Mouse (Mus musculus) adipocyte (in vitro differentiated cells): ENCODE results near the gene Abcc9.

Source experiments
- DNase-seq: peaks from one replicate; pipeline ENCODE4 v3.0.0-alpha.2; 2016; ENCODE audit warnings: low spot score

Gene Abcc9

DNA sequence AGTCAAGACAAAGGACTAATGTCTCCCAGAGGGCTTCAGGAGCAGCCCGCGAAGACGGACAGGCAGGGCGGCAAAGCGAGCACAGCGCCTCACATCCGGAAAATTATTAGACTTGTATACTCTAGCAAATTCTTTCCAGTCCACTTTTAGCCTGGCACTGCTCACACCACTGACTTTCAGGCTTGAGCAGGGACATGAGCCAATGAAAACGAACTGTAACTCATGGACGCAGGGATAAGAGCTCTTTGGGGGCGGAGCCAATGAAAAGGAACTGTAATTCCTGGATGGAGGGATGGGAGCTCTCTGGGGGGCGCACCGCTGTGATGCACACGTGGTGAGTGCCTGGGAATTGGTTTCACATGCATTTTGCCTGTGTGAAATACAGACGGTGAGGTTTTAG is 157.0 kb downstream of the Abcc9 start:
- peak; percentile 53 for DNase-seq

DNA sequence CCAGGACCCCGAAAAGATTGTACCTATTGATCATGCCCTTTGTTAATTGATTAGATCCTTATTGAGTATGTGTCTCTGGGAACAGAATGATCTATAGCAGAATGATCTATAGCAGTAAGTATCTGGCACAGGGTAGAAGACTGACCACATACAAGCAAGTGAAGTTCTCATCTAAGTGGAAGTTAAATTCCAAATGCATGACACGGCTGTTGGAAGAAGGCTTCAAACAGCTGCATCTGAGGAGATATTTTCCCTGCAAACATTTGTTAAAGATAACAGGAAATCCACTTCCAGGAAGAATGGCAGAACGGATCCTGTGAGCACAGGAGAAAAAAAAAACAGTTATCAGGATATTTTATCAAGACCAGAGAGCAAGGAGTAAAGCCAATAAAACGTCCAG is 158.5 kb downstream of the Abcc9 start:
- no peak for DNase-seq

DNA sequence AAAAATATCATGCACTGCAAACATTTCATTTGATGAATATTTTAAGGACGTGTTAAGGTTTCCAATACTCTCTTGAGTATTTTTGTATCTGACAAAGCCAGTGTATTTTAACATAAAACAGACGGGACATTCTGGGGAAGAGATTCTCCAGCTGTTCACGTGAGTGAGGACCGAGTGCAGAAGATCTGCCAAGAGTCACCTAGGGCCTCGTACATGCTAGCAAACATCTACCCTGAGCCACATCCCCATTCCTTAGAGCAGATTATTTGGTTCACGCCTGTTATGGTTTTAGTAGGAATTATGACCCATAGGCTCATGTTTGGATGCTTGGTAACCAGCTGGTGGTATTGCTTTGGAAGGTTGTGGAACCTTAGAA is 159.3 kb downstream of the Abcc9 start:
- DNase-seq = no peak

DNA sequence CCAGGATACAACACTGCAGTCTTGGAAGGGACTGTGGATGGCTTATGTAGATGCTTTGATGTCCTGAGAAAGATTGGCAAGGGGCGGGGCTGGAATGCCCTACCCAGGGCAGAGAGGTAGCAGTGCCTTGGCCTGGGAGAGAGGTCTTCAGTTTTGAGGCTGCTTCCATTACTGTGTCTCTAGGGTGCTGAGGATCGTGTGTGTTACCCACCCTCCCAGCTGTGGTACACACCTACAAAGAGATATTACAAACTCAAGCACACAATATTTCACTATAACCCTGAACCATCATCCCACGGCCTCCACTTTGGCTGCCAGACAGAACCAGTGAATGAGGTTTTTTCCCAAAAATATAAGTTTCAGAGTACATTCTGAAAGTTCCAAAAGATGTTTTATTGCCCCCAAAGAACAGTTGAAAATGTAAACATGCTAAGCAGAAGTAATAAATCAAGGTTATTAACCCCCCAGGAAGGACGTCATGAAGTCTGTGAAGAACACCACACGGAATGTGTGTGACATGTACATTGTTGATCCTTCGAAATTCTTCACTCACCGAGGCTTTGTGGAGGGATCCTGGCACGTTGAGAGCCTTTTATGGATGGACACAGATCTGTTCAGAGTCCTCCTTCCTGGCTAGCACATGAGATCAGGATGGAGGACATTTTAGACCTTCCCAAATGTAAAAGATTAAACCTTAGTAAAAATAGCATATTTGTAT is 159.9 kb downstream of the Abcc9 start:
- no peak for DNase-seq

DNA sequence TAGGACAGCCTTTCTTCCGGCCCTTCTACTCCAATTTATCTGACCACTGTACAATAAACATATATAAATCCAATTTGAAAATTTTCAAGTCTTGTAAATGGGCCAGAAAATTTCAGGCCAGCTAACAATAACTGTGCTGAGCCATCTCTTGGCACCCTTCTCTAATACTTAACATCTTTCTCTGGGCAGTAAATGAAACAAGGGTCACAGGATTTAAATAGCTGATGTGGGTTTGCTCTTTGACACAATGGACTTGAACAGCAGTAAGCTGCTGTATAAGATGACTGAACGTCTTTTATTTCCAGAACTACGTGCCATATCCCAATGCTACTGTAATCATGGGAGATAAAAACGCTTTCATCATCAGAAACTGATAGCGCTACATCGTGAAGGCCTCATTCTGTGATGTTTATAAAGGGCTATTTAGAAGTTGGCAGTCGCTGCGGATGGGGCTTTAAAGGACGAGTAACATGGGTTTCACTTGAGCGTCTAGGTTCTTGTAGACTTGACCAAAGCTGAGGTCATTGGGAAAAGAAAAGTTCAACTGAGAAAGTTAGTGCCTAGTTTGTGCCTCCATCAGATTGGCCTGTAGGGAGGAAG is 161.5 kb downstream of the Abcc9 start:
- DNase-seq = peak; percentile 58

DNA sequence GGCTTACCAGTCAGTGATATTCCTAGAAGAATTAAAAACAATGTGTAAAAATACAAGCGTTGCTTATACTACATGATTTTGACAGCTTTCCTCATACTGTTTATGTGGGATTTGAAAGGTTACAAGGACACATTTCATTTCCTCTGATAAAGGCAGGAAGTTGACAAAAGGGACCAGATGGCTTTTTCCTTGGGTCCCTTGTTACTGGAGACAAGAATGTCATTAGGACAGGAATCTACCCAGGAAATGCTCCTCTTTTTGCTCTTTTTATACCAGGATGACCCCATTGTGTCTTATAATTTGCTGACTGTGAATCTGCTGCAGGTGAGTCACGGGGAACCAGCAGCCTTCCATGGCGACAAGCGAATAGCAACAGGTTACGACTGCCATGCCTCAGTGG is 162.0 kb downstream of the Abcc9 start:
- DNase-seq = no peak

DNA sequence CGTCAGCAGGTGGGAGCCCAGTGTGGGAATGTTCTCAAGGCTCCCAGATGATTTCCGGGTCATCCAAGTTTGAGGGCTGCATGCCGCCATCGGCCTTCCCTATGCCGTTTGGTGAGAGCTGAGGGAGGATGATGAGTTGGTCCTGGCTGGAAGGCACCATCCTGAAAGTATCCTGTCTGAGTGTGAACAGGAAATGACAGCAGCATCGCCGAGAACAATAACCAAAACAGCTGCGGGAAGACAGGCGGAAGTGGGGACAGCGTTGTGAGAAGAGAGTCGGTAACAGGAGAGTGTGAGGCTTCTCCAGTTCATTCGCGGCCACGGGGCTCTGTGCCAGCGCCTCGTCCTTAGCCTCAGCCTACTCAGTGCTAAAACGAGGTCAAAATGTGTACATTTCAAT is 163.6 kb downstream of the Abcc9 start:
- peak; percentile 44 for DNase-seq
